Mouse (Mus musculus): ENCODE data around the gene Prrt1.
A peak's percentile ranks its signal among the peaks of the same experiment; 100 is the strongest.

The Prrt1 gene

GRCm38 (mm10) chr17:34649106-34649864 lies 20.0 kb downstream of the Prrt1 start:
- DNase-seq (ENCODE audit: low spot score in 2 of 2): no peak

GRCm38 (mm10) chr17:34650781-34651180 lies 21.4 kb downstream of the Prrt1 start:
- DNase-seq (ENCODE audit: low spot score in 2 of 2): no peak

GRCm38 (mm10) chr17:34651507-34652221 lies 22.3 kb downstream of the Prrt1 start:
- DNase-seq (ENCODE audit: low spot score in 2 of 2): peak; percentile 30 to 61

GRCm38 (mm10) chr17:34652546-34652945 lies 23.2 kb downstream of the Prrt1 start:
- no peak for DNase-seq (ENCODE audit: low spot score in 2 of 2)

GRCm38 (mm10) chr17:34652985-34653384 lies 23.7 kb downstream of the Prrt1 start:
- DNase-seq (ENCODE audit: low spot score in 2 of 2): no peak

- peak in 1 of 2 experiments; percentile 71 for DNase-seq (ENCODE audit: low spot score in 2 of 2)
These were observed 24.5 kb downstream of the Prrt1 start for GRCm38 (mm10) chr17:34653746-34654285.

GRCm38 (mm10) chr17:34654392-34654791 lies 25.1 kb downstream of the Prrt1 start:
- DNase-seq (ENCODE audit: low spot score in 2 of 2): no peak

GRCm38 (mm10) chr17:34655160-34655559 lies 25.8 kb downstream of the Prrt1 start:
- DNase-seq (ENCODE audit: low spot score in 2 of 2): no peak

- DNase-seq (ENCODE audit: low spot score in 2 of 2): no peak
These were observed 26.3 kb downstream of the Prrt1 start for GRCm38 (mm10) chr17:34655581-34655991.

GRCm38 (mm10) chr17:34656666-34657065 lies 27.3 kb downstream of the Prrt1 start:
- DNase-seq (ENCODE audit: low spot score in 2 of 2): no peak

GRCm38 (mm10) chr17:34657271-34657670 lies 27.9 kb downstream of the Prrt1 start:
- no peak for DNase-seq (ENCODE audit: low spot score in 2 of 2)

- DNase-seq (ENCODE audit: low spot score in 2 of 2): no peak
These were observed 28.8 kb downstream of the Prrt1 start for GRCm38 (mm10) chr17:34658145-34658544.

- DNase-seq (ENCODE audit: low spot score in 2 of 2): no peak
These were observed 29.3 kb downstream of the Prrt1 start for GRCm38 (mm10) chr17:34658591-34658990.

GRCm38 (mm10) chr17:34659181-34659896 lies 30.0 kb downstream of the Prrt1 start:
- no peak for DNase-seq (ENCODE audit: low spot score in 2 of 2)

- DNase-seq (ENCODE audit: low spot score in 2 of 2): no peak
These were observed 30.5 kb downstream of the Prrt1 start for GRCm38 (mm10) chr17:34659897-34660214.

- no peak for DNase-seq (ENCODE audit: low spot score in 2 of 2)
These were observed 31.0 kb downstream of the Prrt1 start for GRCm38 (mm10) chr17:34660259-34660820.

GRCm38 (mm10) chr17:34661121-34661591 lies 31.8 kb downstream of the Prrt1 start:
- DNase-seq (ENCODE audit: low spot score in 2 of 2): no peak

- no peak for DNase-seq (ENCODE audit: low spot score in 2 of 2)
These were observed 33.1 kb downstream of the Prrt1 start for GRCm38 (mm10) chr17:34662468-34662867.

GRCm38 (mm10) chr17:34662978-34663377 lies 33.6 kb downstream of the Prrt1 start:
- no peak for DNase-seq (ENCODE audit: low spot score in 2 of 2)

- DNase-seq (ENCODE audit: low spot score in 2 of 2): no peak
These were observed 34.2 kb downstream of the Prrt1 start for GRCm38 (mm10) chr17:34663558-34663957.

- DNase-seq (ENCODE audit: low spot score in 2 of 2): no peak
These were observed 35.1 kb downstream of the Prrt1 start for GRCm38 (mm10) chr17:34664472-34664871.

- no peak for DNase-seq (ENCODE audit: low spot score in 2 of 2)
These were observed 40.9 kb downstream of the Prrt1 start, which contains the start of gene Tnxb for GRCm38 (mm10) chr17:34670235-34670634. Gene Tnxb, plus strand, starts transcription at chr17:34670535.

Measured in thymus, postnatal 10 days (tissue).